Mouse (Mus musculus): ENCODE data around the gene Hnrnpf. TPM values are rescaled to one million over a fixed set of nuclear protein-coding genes. Genes with fewer than 3 reads are reported as not detected.

Gene Hnrnpf
- total and polyA plus RNA-seq, 2 experiments from 2014 or later = 154 to 183 TPM

GRCm38 (mm10) chr6:117910120-117910661 lies 10.1 kb downstream of the Hnrnpf start:
- ATAC-seq (ENCODE audit: low FRiP score) (no peak), DNase-seq (ENCODE audit: low spot score) (no peak)
- Histone ChIP-seq H3K27me3 (ENCODE audit: insufficient read depth, low read length) (no peaks in the 10 kb centered on the region), H3K9ac (replicated peaks; ENCODE audit: low read length, poor library complexity, severe bottlenecking) (no peak overlapping the region), H3K4me3 (ENCODE audit: low read depth, low read length) (no peak overlapping the region), H3K4me1 (ENCODE audit: insufficient read depth, low read length) (no peaks in the 10 kb centered on the region; the same call in 1 of the 2 replicates), H3K9me3 (ENCODE audit: low read length) (no peaks in the 10 kb centered on the region), H3K27ac (ENCODE audit: low read depth, low read length) (no peak overlapping the region), H3K36me3 (ENCODE audit: insufficient read depth, low read length) (no peaks in the 10 kb centered on the region), H3K4me2 (ENCODE audit: low read depth, low read length, poor library complexity, severe bottlenecking) (no peak overlapping the region)
- WGBS = 85% methylated on average over 6 of the region's 6 CpGs
- TF ChIP-seq CTCF (IDR thresholded peaks at IDR 0.05) = no peak

DNA sequence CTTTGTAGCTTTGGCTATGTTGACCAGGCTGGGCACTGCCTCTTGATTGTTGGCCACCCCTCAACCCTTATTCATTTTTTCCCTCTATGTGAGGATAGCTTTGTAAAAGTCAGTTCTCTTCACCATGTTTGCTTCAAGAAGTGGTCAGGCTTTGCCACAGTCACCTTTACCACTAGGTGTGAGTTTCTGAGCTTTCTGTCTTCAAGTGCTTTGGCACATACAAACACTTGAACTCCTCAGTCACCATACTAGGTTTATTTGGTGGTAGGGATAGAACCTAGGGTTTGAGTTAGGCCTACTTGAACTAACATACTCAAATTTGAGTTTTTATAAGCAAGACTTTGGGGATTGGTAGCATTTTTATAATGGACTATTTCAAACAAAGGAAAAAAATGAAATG lies 14.4 kb downstream of the Hnrnpf start:
- H3K36me3 ChIP-seq (ENCODE audit: insufficient read depth, low read length) = no peaks in the 10 kb centered on the region
- peaks cover 6% of the 10 kb centered on the region; the same call in 1 of the 2 replicates for H3K4me1 ChIP-seq (ENCODE audit: insufficient read depth, low read length)
- H3K4me2 ChIP-seq (ENCODE audit: low read depth, low read length, poor library complexity, severe bottlenecking) = no peak overlapping the region
- H3K9me3 ChIP-seq (ENCODE audit: low read length) = no peaks in the 10 kb centered on the region
- TF ChIP-seq CTCF (IDR thresholded peaks at IDR 0.05) = no peak
- no peak overlapping the region for H3K9ac ChIP-seq (replicated peaks; ENCODE audit: low read length, poor library complexity, severe bottlenecking)
- ATAC-seq (ENCODE audit: low FRiP score) (no peak), DNase-seq (ENCODE audit: low spot score) (no peak)
- no peak overlapping the region for H3K27ac ChIP-seq (ENCODE audit: low read depth, low read length)
- H3K27me3 ChIP-seq (ENCODE audit: insufficient read depth, low read length) = no peaks in the 10 kb centered on the region
- H3K4me3 ChIP-seq (ENCODE audit: low read depth, low read length) = no peak overlapping the region

DNA sequence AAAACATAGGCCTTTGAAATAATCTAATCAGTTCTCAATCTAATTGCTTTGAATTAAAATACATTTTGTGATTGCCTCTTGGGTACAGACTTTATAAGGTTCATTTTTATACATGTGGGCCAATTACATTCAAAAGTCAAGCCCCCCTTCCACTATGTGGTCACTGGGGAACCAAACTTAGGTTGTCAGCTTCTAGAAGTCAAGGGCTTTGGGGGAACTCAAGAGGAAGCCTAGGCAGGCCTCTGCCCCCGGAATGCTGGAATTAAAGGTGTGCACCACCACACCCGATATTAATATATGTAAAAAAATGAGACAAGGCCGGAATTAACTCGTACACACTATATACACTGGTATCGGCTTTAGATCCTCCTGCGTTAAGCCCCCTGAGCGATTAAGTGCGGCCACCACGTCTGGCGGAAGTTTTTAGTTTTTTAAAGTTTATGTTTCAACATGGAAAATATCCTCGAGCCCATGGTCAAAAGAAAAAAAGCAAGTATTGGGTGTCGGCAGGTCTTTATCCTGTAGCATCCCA lies 16.1 kb downstream of the Hnrnpf start:
- 6% methylated on average over 12 of the region's 12 CpGs for WGBS
- H3K27ac ChIP-seq (ENCODE audit: low read depth, low read length) = no peak overlapping the region
- no peak for TF ChIP-seq CTCF (IDR thresholded peaks at IDR 0.05)

GRCm38 (mm10) chr6:117916737-117917426 lies 16.8 kb downstream of the Hnrnpf start:
- peak overlapping the region; percentile 56 for H3K4me3 ChIP-seq (ENCODE audit: low read depth, low read length)
- peak; percentile 79 for ATAC-seq (ENCODE audit: low FRiP score)

More for the DNA sequence above, 16.1 kb downstream of the Hnrnpf start:
- ATAC-seq (ENCODE audit: low FRiP score) = no peak
- Histone ChIP-seq H3K4me2 (ENCODE audit: low read depth, low read length, poor library complexity, severe bottlenecking) (peak overlapping the region; percentile 94), H3K4me1 (ENCODE audit: insufficient read depth, low read length) (peaks cover 6% of the 10 kb centered on the region; the same call in 1 of the 2 replicates), H3K27me3 (ENCODE audit: insufficient read depth, low read length) (no peaks in the 10 kb centered on the region), H3K4me3 (ENCODE audit: low read depth, low read length) (peak overlapping the region; percentile 56), H3K9ac (replicated peaks; ENCODE audit: low read length, poor library complexity, severe bottlenecking) (peak overlapping the region; percentile 63; the same call in 1 of the 2 replicates), H3K9me3 (ENCODE audit: low read length) (no peaks in the 10 kb centered on the region), H3K36me3 (ENCODE audit: insufficient read depth, low read length) (no peaks in the 10 kb centered on the region)
- DNase-seq (ENCODE audit: low spot score) = no peak

DNA sequence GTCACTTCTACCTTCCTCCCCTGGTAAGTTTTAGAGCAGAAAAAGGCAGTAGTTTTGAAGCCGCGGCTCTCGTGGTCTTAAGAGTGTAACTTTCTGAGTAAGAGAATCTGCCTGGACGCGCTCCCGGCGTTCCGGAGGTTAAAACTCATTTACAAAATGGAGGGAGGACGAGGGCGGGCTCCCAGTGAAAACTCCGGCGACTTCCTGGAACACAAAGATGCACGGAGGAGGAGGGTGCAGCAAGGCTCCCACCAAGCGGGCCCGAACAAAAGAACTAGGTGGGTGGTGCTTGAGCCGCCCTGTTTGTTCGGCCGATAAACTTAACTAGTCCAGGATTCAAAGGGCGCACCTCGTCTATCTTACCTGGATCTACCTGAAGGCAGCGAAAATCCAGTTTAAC lies 17.5 kb downstream of the Hnrnpf start:
- Histone ChIP-seq H3K4me3 (ENCODE audit: low read depth, low read length) (peak overlapping the region; percentile 56), H3K9me3 (ENCODE audit: low read length) (no peaks in the 10 kb centered on the region), H3K27me3 (ENCODE audit: insufficient read depth, low read length) (no peaks in the 10 kb centered on the region), H3K36me3 (ENCODE audit: insufficient read depth, low read length) (no peaks in the 10 kb centered on the region), H3K4me1 (ENCODE audit: insufficient read depth, low read length) (peaks cover 6% of the 10 kb centered on the region; the same call in 1 of the 2 replicates), H3K9ac (replicated peaks; ENCODE audit: low read length, poor library complexity, severe bottlenecking) (peak overlapping the region; percentile 63; the same call in 1 of the 2 replicates), H3K4me2 (ENCODE audit: low read depth, low read length, poor library complexity, severe bottlenecking) (peak overlapping the region; percentile 94), H3K27ac (ENCODE audit: low read depth, low read length) (peak overlapping the region; percentile 67)
- TF ChIP-seq CTCF (IDR thresholded peaks at IDR 0.05) = no peak
- peak; percentile 57; the same call in 1 of the 2 replicates for ATAC-seq (ENCODE audit: low FRiP score)
- DNase-seq (ENCODE audit: low spot score) = peak; percentile 50
- WGBS = 6% methylated on average over 21 of the region's 21 CpGs

More at GRCm38 (mm10) chr6:117916737-117917426, 16.8 kb downstream of the Hnrnpf start:
- no peaks in the 10 kb centered on the region for H3K9me3 ChIP-seq (ENCODE audit: low read length)
- H3K9ac ChIP-seq (replicated peaks; ENCODE audit: low read length, poor library complexity, severe bottlenecking) = peak overlapping the region; percentile 63
- no peaks in the 10 kb centered on the region for H3K36me3 ChIP-seq (ENCODE audit: insufficient read depth, low read length)
- TF ChIP-seq CTCF (IDR thresholded peaks at IDR 0.05) = no peak
- DNase-seq (ENCODE audit: low spot score) = peak; percentile 57
- WGBS = under 1% methylated on average over 58 of the region's 62 CpGs
- peaks cover 6% of the 10 kb centered on the region; the same call in 1 of the 2 replicates for H3K4me1 ChIP-seq (ENCODE audit: insufficient read depth, low read length)
- H3K27ac ChIP-seq (ENCODE audit: low read depth, low read length) = peak overlapping the region; percentile 67
- no peaks in the 10 kb centered on the region for H3K27me3 ChIP-seq (ENCODE audit: insufficient read depth, low read length)
- peak overlapping the region; percentile 94 for H3K4me2 ChIP-seq (ENCODE audit: low read depth, low read length, poor library complexity, severe bottlenecking)

- 0 out of 2 replicates have a peak overlapping the region, but pooled peaks have one; percentile 67 for H3K27ac ChIP-seq (ENCODE audit: low read depth, low read length)
- ATAC-seq (ENCODE audit: low FRiP score) = no peak
- H3K36me3 ChIP-seq (ENCODE audit: insufficient read depth, low read length) = no peaks in the 10 kb centered on the region
- H3K4me2 ChIP-seq (ENCODE audit: low read depth, low read length, poor library complexity, severe bottlenecking) = peak overlapping the region; percentile 94
- no peak for DNase-seq (ENCODE audit: low spot score)
- 0 out of 2 replicates have a peak overlapping the region, but pooled peaks have one; percentile 24 for H3K9ac ChIP-seq (replicated peaks; ENCODE audit: low read length, poor library complexity, severe bottlenecking)
- H3K4me1 ChIP-seq (ENCODE audit: insufficient read depth, low read length) = peaks cover 6% of the 10 kb centered on the region; the same call in 1 of the 2 replicates
- TF ChIP-seq CTCF (IDR thresholded peaks at IDR 0.05) = no peak
- no peaks in the 10 kb centered on the region for H3K27me3 ChIP-seq (ENCODE audit: insufficient read depth, low read length)
- H3K4me3 ChIP-seq (ENCODE audit: low read depth, low read length) = peak overlapping the region; percentile 56
- WGBS = 31% methylated on average over 5 of the region's 5 CpGs
- H3K9me3 ChIP-seq (ENCODE audit: low read length) = no peaks in the 10 kb centered on the region
These were observed 17.9 kb downstream of the Hnrnpf start for GRCm38 (mm10) chr6:117918043-117918442.
